Mouse (Mus musculus) intestine, postnatal 0 days (tissue): ENCODE data around the gene Stx1a. TPM values are rescaled to one million over a fixed set of nuclear protein-coding genes. Genes with fewer than 3 reads are reported as not detected.

Experiments used
- ATAC-seq: fragments of 200-750 bp; cut with Nextera tagmentation; 2 replicates; pipeline ENCODE4 v1.8.0; 2017; ENCODE audit warnings: mild to moderate bottlenecking, moderate TSS enrichment, moderate library complexity
- H3K27ac ChIP-seq: fragments of 300-500 bp; sonication (generic); 2 replicates; pipeline ENCODE4 v1.5.1; 2014; ENCODE audit warnings: mild to moderate bottlenecking, low read depth, low read length, moderate library complexity
- H3K27me3 ChIP-seq: fragments of 300-500 bp; sonication (generic); replicated peaks from 2 replicates; pipeline ENCODE4 v1.6.1; 2014; ENCODE audit warnings: low read length, mixed read lengths; ENCODE audit not compliant: control insufficient read depth, insufficient read depth
- H3K36me3 ChIP-seq: fragments of 300-500 bp; sonication (generic); 2 replicates; pipeline ENCODE4 v1.6.1; 2014; ENCODE audit warnings: mild to moderate bottlenecking, moderate library complexity; ENCODE audit not compliant: control insufficient read depth, insufficient read depth
- H3K4me1 ChIP-seq: fragments of 300-500 bp; sonication (generic); replicated peaks from 2 replicates; pipeline ENCODE4 v1.6.1; 2014; ENCODE audit warnings: antibody characterized with exemption, low read length, mixed read lengths; ENCODE audit not compliant: control insufficient read depth, insufficient read depth
- H3K4me2 ChIP-seq: fragments of 300-500 bp; sonication (generic); replicated peaks from 2 replicates; pipeline ENCODE4 v1.6.1; 2014; ENCODE audit warnings: low read depth, mild to moderate bottlenecking, moderate library complexity
- H3K4me3 ChIP-seq: fragments of 300-500 bp; sonication (generic); 2 replicates; pipeline ENCODE4 v1.5.1; 2014; ENCODE audit warnings: low read depth, low read length
- H3K9ac ChIP-seq: fragments of 300-500 bp; sonication (generic); 2 replicates; pipeline ENCODE4 v1.6.1; 2014; ENCODE audit warnings: mild to moderate bottlenecking, low read depth, low read length
- H3K9me3 ChIP-seq: fragments of 300-500 bp; sonication (generic); 2 replicates; pipeline ENCODE4 v1.6.1; 2016; ENCODE audit warnings: mixed run types; ENCODE audit not compliant: control insufficient read depth
- CTCF ChIP-seq: sonication (generic); IDR thresholded peaks from 2 replicates; pipeline ENCODE4 v1.5.1; 2016; ENCODE audit warnings: low read depth, mild to moderate bottlenecking, control low read depth, antibody characterized with exemption, moderate library complexity
- WGBS: fragments of 180-500 bp; shearing (Covaris S2); extraction: QIAGEN DNeasy Blood & Tissue Kit; methylation state at CpG from one replicate; pipeline ENCODE4 v1.1.7; 2014; 5-methylcytosine and 5-hydroxymethylcytosine counted together
- polyA plus RNA-seq: library from polyadenylated mRNA; unstranded; fragments of >200 nt; fragmentation: Nextera tagmentation; extraction: Ambion mirVana; gene quantifications from 2 replicates; pipeline ENCODE4 v1.2.1, GENCODE M21; 2015

Gene Stx1a
- polyA plus RNA-seq, 1 experiment from 2014 or later, result 5.6 TPM

DNA sequence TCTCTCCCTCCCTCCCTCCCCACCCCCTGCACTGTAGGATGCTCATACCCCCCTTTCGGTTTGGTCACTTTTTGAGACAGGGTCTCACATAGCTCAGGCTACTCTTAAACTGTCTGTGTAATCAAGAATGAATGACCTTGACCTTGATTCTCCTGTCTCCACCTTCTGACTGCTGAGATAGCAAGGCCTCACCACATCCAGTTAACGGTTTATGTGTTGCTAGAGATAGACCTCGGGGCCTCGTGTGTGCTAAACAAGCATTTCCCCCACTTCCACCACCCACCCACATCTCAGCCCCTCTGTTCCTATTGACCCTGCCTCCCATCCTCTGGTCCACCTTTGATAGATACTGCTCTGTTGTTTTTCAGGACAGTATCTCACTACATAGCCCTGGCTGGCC lies 45.4 kb upstream of the Stx1a start:
- no peaks in the 10 kb centered on the region for H3K27me3 ChIP-seq
- no peaks in the 10 kb centered on the region for H3K36me3 ChIP-seq
- no peak for ATAC-seq
- no peak overlapping the region for H3K9ac ChIP-seq
- no peak overlapping the region for H3K27ac ChIP-seq
- no peaks in the 10 kb centered on the region for H3K9me3 ChIP-seq
- peaks cover 6% of the 10 kb centered on the region; the same call in 1 of the 2 replicates for H3K4me1 ChIP-seq
- H3K4me2 ChIP-seq, result no peak overlapping the region
- 68% methylated on average over 4 of the region's 4 CpGs for WGBS
- TF ChIP-seq CTCF, result no peak
- no peak overlapping the region for H3K4me3 ChIP-seq

DNA sequence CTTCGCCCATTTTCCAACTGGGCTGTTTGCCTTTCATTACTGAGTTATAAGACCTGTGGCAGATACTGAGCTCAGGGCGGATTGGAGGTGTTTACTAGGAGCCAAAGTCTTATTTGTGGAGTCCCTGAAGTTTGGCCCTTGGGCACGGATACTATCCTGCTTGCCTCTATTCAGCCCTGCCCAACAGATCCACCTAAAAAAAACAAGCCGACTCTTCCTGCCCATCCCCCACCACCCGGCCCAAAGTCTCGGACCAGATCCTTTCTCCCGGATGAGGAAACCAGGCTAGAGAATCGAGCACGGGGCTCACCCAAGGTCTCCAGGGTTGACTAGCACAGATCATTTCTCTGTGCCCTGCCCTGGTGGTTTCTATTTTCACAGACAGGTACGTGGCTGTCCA lies 42.1 kb upstream of the Stx1a start:
- peak overlapping the region; percentile 48 for H3K4me2 ChIP-seq
- TF ChIP-seq CTCF, result no peak
- peaks cover 8% of the 10 kb centered on the region; the same call in 1 of the 2 replicates for H3K27me3 ChIP-seq
- 0 out of 2 replicates have a peak, but pooled peaks have one; percentile 8 for ATAC-seq
- no peaks in the 10 kb centered on the region for H3K9me3 ChIP-seq
- no peak overlapping the region for H3K9ac ChIP-seq
- no peak overlapping the region for H3K4me3 ChIP-seq
- 0 out of 2 replicates have a peak, but pooled peaks cover 11% of the 10 kb centered on the region for H3K4me1 ChIP-seq
- peak overlapping the region; percentile 70 for H3K27ac ChIP-seq
- no peaks in the 10 kb centered on the region for H3K36me3 ChIP-seq
- 30% methylated on average over 10 of the region's 10 CpGs for WGBS

DNA sequence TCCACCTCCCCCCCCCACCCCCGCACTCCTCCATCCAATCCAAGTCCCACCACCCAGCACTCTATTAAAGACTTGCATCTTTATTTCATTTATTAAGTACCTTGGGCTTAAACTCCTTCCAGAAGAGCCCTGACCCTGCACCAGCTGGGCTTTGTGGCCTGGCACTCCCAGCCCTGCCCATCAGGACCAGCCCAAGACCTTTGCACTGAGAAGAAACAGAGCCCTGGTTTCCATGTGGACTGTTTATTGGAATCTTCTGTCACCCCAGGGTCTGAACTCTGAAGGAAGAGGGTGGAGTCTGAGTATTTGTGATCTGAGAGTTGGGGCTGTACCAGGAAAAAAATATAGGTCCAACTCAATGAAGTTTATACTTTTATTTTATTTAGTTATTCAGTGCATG lies 40.2 kb upstream of the Stx1a start:
- Histone ChIP-seq H3K4me3 (no peak overlapping the region), H3K27ac (peak overlapping the region; percentile 28; the same call in 1 of the 2 replicates), H3K4me1 (0 out of 2 replicates have a peak, but pooled peaks cover 11% of the 10 kb centered on the region), H3K36me3 (no peaks in the 10 kb centered on the region), H3K27me3 (peaks cover 11% of the 10 kb centered on the region; the same call in 1 of the 2 replicates), H3K9ac (no peak overlapping the region), H3K4me2 (no peak overlapping the region), H3K9me3 (no peaks in the 10 kb centered on the region)
- 63% methylated on average over 1 of the region's 1 CpGs for WGBS
- no peak for ATAC-seq
- no peak for TF ChIP-seq CTCF

DNA sequence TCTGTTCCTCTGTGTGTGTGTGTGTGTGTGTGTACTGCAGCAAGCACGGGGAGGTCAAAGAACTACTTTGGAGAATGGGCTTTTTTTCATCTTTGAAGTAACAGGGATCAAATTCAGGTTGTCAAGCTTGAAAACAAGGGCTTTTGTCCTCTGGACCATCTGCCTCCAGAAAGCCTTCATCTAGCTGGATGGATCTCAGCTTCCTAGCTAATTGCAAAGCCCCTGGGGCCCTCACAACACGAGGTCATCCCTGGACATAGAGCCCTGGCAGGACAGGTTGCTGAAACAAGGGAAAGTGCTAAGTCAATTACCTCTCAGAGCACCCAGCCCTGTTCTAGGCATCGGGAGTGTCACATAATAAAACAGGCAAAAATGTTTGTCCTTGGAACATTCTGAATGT lies 39.5 kb upstream of the Stx1a start:
- WGBS, result 15% methylated on average over 3 of the region's 3 CpGs
- Histone ChIP-seq H3K4me3 (no peak overlapping the region), H3K27me3 (peaks cover 11% of the 10 kb centered on the region; the same call in 1 of the 2 replicates), H3K27ac (peak overlapping the region; percentile 21; the same call in 1 of the 2 replicates), H3K4me1 (0 out of 2 replicates have a peak, but pooled peaks cover 11% of the 10 kb centered on the region), H3K4me2 (no peak overlapping the region), H3K9me3 (no peaks in the 10 kb centered on the region), H3K9ac (no peak overlapping the region), H3K36me3 (no peaks in the 10 kb centered on the region)
- no peak for ATAC-seq
- TF ChIP-seq CTCF, result no peak

DNA sequence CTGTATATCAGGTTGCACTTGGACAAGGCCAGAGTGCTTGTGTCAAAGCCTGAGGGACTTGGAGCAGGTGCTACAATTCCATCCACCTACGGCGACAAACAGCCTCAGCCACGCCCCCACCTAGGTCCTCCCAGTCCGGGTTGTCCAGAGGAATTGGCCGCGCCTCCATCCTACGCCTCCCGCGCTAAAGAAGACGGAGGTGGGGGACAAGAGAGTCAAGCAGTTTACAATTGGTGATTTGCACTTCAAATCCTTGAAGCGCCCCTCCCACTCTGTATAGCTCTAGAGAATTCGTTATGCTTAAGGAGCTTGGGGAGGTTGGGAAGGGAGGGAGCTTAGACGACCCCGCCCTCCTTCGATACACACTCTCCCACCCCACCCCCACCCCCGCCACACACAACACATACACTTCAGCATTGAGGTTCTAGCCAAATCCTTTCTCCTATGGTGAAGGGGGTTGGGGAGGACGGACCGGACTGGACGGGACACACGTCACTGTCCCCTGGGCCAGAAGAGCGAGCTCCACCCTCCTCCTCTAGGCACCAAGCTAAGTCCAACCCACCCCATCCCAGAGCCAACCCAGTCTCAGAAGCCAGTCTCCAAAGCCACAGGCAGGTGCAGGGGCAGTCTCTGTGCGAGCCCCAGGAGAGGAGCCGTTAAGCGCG lies 37.5 kb upstream of the Stx1a start, which contains the start of gene Cldn3:
Cldn3 (plus strand) TSS at position 582 of the 665 bp plus-strand sequence.
- TF ChIP-seq CTCF, result no peak
- ATAC-seq, result peak; percentile 88
- WGBS, result under 1% methylated on average over 25 of the region's 25 CpGs
- peak within 1 kb of the TSS; percentile 74 for H3K4me2 ChIP-seq
- peak within 1 kb of the TSS; percentile 82 for H3K27ac ChIP-seq
- no peaks in the 10 kb centered on the region for H3K36me3 ChIP-seq
- H3K4me1 ChIP-seq, result peaks cover 16% of the 10 kb centered on the region; the same call in 1 of the 2 replicates
- peak within 1 kb of the TSS; percentile 56 for H3K4me3 ChIP-seq
- peaks cover 11% of the 10 kb centered on the region; the same call in 1 of the 2 replicates for H3K27me3 ChIP-seq
- peak within 1 kb of the TSS; percentile 68 for H3K9ac ChIP-seq
- H3K9me3 ChIP-seq, result no peaks in the 10 kb centered on the region
